Mouse (Mus musculus) monocyte, adult 2 months (primary cell): ENCODE results near the gene Mynn.

Experiments
- DNase-seq, 2 experiments: peaks; one replicate each; pipeline ENCODE4 v3.0.0; 2022; ENCODE audit warnings: low spot score in 2 of 2, low read depth in 1 of 2

Gene Mynn

GRCm38 (mm10) chr3:30635629-30636028 is 33.8 kb downstream of the Mynn start:
- DNase-seq = no peak

- DNase-seq = no peak
Observed at GRCm38 (mm10) chr3:30644207-30644606, 42.3 kb downstream of the Mynn start, which contains the start of gene Lrriq4. Gene Lrriq4 (plus strand): TSS chr3:30644507.

GRCm38 (mm10) chr3:30646761-30647160 is 44.9 kb downstream of the Mynn start:
- DNase-seq = no peak

GRCm38 (mm10) chr3:30647440-30648090 is 45.7 kb downstream of the Mynn start, which contains the start of gene Lrrc34:
Gene Lrrc34 (minus strand): TSS chr3:30647869.
- peak in 1 of 2 experiments; percentile 20 for DNase-seq

- no peak for DNase-seq
Observed at GRCm38 (mm10) chr3:30648466-30648865, 46.6 kb downstream of the Mynn start.

- no peak for DNase-seq
Observed at GRCm38 (mm10) chr3:30650062-30650841, 48.4 kb downstream of the Mynn start.

GRCm38 (mm10) chr3:30655937-30656336 is 54.1 kb downstream of the Mynn start:
- DNase-seq = no peak

GRCm38 (mm10) chr3:30658486-30658885 is 56.6 kb downstream of the Mynn start:
- no peak for DNase-seq
